Mouse (Mus musculus): ENCODE data around the gene Esyt1. TPM values are rescaled to one million over a fixed set of nuclear protein-coding genes. Genes with fewer than 3 reads are reported as not detected.
A peak's percentile ranks its signal among the peaks of the same experiment; 100 is the strongest.

The Esyt1 gene
- polyA plus RNA-seq, 1 experiment from 2014 or later: 17.8 TPM

DNA sequence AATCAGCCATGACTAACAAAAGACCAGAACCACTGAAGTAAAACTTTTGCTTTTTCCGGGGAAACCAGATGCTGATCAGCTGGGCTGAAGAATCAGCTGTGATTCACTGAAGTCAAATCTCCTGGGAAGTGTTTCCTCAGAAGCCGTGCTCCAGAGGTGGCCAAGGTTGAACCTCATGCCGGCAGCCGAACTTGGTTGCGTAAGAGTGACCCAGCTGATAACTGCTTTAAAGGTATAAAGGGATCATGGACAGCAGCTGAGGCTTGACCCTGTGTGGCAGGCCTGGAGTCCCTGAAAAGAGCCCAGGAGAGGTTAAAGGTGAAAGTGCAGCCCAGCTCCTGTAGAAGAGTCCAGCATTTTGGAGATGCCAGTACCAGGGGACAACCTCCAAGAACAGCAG, 23.3 kb downstream of the Esyt1 start:
- Histone ChIP-seq H3K36me3 (ENCODE audit: control insufficient read depth, insufficient read depth, low read length) (no peaks in the 10 kb centered on the region), H3K4me3 (ENCODE audit: control insufficient read depth in 1 of 2, insufficient read depth in 1 of 2, low read depth in 1 of 2, low read length in 2 of 2) (no peak overlapping the region), H3K4me2 (ENCODE audit: low read length) (no peak overlapping the region), H3K27ac (replicated peaks in 1 of 2; ENCODE audit: control insufficient read depth in 1 of 2, insufficient read depth in 1 of 2, low read depth in 2 of 2, low read length in 2 of 2) (no peak overlapping the region), H3K9ac (ENCODE audit: low read length) (no peak overlapping the region), H3K27me3 (ENCODE audit: control insufficient read depth, insufficient read depth, low read length) (no peaks in the 10 kb centered on the region), H3K9me3 (ENCODE audit: control insufficient read depth, low read length) (no peaks in the 10 kb centered on the region), H3K4me1 (ENCODE audit: control insufficient read depth in 2 of 2, insufficient read depth in 2 of 2, low read length in 2 of 2) (peaks cover 4 to 21% of the 10 kb centered on the region in 2 experiments; a peak in 3 of 4 replicates)
- 74% methylated on average over 5 of the region's 5 CpGs for WGBS
- ATAC-seq (ENCODE audit: insufficient number of reproducible peaks, insufficient read depth, low FRiP score, low read depth): no peak

DNA sequence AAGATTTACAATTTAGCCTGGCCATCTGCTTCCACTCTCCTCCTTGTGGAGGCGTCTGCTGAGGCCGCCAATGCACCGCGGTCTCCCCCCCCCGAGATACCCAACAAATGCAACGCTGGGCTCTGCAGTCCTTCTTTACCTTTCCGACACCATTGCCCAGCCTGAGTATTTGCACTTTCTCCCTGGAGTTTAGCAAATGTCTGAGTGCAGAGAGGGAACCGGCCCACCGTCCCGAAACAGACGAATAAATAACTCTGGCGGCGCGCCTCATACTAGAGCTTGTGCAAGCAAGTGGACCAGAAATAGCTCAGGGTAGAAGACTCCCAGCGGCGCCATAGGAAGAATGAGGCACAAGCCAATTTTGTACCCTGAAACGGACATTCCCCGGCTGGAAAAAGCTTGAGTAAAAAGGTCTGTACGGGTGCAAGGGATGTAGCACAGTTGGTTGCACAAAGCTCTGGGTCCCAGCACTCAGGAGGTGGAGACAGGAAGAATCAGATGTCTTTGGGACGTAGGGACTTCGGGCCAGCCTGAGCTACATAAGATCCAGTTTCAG, 26.5 kb downstream of the Esyt1 start:
- ATAC-seq (ENCODE audit: insufficient number of reproducible peaks, insufficient read depth, low FRiP score, low read depth): peak; percentile 12; the same call in 1 of the 2 replicates
- no peaks in the 10 kb centered on the region for H3K9me3 ChIP-seq (ENCODE audit: control insufficient read depth, low read length)
- peak overlapping the region; percentile 69 for H3K4me2 ChIP-seq (ENCODE audit: low read length)
- peak overlapping the region; percentile 97 to 99 for H3K27ac ChIP-seq (replicated peaks in 1 of 2; ENCODE audit: control insufficient read depth in 1 of 2, insufficient read depth in 1 of 2, low read depth in 2 of 2, low read length in 2 of 2)
- no peaks in the 10 kb centered on the region for H3K27me3 ChIP-seq (ENCODE audit: control insufficient read depth, insufficient read depth, low read length)
- WGBS: 2% methylated on average over 21 of the region's 21 CpGs
- H3K9ac ChIP-seq (ENCODE audit: low read length): peak overlapping the region; percentile 80
- H3K4me1 ChIP-seq (ENCODE audit: control insufficient read depth in 2 of 2, insufficient read depth in 2 of 2, low read length in 2 of 2): peaks cover 20 to 42% of the 10 kb centered on the region in 2 experiments
- peak overlapping the region; percentile 56 to 89 for H3K4me3 ChIP-seq (ENCODE audit: control insufficient read depth in 1 of 2, insufficient read depth in 1 of 2, low read depth in 1 of 2, low read length in 2 of 2)
- no peaks in the 10 kb centered on the region for H3K36me3 ChIP-seq (ENCODE audit: control insufficient read depth, insufficient read depth, low read length)

DNA sequence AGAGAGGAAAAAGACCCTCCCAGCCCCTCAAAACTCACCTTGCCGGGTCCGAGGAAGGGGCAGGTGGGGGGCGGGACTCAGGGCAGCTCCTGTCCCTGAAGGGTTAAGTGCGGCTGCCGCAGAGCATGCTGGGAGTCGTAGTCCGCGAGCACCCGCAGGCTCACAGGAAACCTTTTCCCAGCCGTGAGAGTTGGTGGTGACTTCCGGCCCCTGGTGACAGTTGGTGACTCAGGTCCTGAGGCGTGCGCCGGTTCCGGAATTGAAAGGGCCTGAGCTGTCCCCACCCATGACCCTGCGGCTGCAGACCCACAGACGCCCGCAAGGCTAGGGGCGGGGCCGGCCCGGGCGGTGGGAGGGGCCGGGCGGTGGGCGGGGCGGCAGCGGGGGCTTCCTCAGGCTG, 27.1 kb downstream of the Esyt1 start, which contains the start of gene Myl6b:
Gene Myl6b (minus strand): TSS at position 96 of the 400 bp plus-strand sequence.
- H3K9me3 ChIP-seq (ENCODE audit: control insufficient read depth, low read length): no peaks in the 10 kb centered on the region
- ATAC-seq (ENCODE audit: insufficient number of reproducible peaks, insufficient read depth, low FRiP score, low read depth): peak; percentile 93
- H3K4me1 ChIP-seq (ENCODE audit: control insufficient read depth in 2 of 2, insufficient read depth in 2 of 2, low read length in 2 of 2): peaks cover 20 to 42% of the 10 kb centered on the region in 2 experiments
- peak within 1 kb of the TSS; percentile 56 to 89 for H3K4me3 ChIP-seq (ENCODE audit: control insufficient read depth in 1 of 2, insufficient read depth in 1 of 2, low read depth in 1 of 2, low read length in 2 of 2)
- WGBS: under 1% methylated on average over 27 of the region's 27 CpGs
- peak within 1 kb of the TSS; percentile 97 to 99 for H3K27ac ChIP-seq (replicated peaks in 1 of 2; ENCODE audit: control insufficient read depth in 1 of 2, insufficient read depth in 1 of 2, low read depth in 2 of 2, low read length in 2 of 2)
- no peaks in the 10 kb centered on the region for H3K36me3 ChIP-seq (ENCODE audit: control insufficient read depth, insufficient read depth, low read length)
- H3K4me2 ChIP-seq (ENCODE audit: low read length): peak within 1 kb of the TSS; percentile 69
- H3K9ac ChIP-seq (ENCODE audit: low read length): peak within 1 kb of the TSS; percentile 80
- H3K27me3 ChIP-seq (ENCODE audit: control insufficient read depth, insufficient read depth, low read length): no peaks in the 10 kb centered on the region

DNA sequence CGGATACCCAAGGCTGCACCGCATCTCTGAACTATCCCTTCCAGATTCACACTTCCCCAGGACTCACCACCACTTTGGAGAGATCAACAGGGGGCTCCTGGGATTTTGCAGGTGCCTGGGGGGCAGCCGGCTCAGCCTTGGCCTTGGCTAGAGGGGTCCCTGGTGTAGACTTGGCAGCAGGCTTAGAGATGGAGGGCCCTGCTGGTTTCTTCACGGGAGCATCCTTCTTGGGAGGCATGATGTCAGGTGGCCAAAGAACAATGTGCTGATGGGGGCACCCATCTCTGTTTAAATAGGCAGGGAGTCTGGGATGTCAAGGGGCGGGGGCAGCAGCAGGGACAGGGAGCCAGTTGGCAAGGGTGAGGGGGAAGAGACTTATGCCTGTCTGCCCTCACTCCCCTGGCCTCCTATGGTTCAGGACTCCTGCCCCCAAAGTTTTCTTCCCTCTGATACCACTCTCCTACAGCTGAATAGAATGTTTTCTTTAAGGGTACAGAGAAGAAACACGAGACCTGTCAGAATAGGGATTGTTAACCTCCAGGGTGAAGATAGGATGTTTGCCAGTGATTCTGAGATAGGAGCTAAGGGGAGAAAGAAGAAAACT, 28.4 kb downstream of the Esyt1 start:
- Histone ChIP-seq H3K4me1 (ENCODE audit: control insufficient read depth in 2 of 2, insufficient read depth in 2 of 2, low read length in 2 of 2) (peaks cover 20 to 42% of the 10 kb centered on the region in 2 experiments), H3K27ac (replicated peaks in 1 of 2; ENCODE audit: control insufficient read depth in 1 of 2, insufficient read depth in 1 of 2, low read depth in 2 of 2, low read length in 2 of 2) (no peak overlapping the region; a peak in 1 of 4 replicates), H3K9me3 (ENCODE audit: control insufficient read depth, low read length) (no peaks in the 10 kb centered on the region), H3K36me3 (ENCODE audit: control insufficient read depth, insufficient read depth, low read length) (peaks cover under 1% of the 10 kb centered on the region; the same call in 1 of the 2 replicates), H3K27me3 (ENCODE audit: control insufficient read depth, insufficient read depth, low read length) (no peaks in the 10 kb centered on the region), H3K4me2 (ENCODE audit: low read length) (no peak overlapping the region), H3K9ac (ENCODE audit: low read length) (peak overlapping the region; percentile 56), H3K4me3 (ENCODE audit: control insufficient read depth in 1 of 2, insufficient read depth in 1 of 2, low read depth in 1 of 2, low read length in 2 of 2) (no peak overlapping the region)
- WGBS: 46% methylated on average over 6 of the region's 6 CpGs
- ATAC-seq (ENCODE audit: insufficient number of reproducible peaks, insufficient read depth, low FRiP score, low read depth): no peak

DNA sequence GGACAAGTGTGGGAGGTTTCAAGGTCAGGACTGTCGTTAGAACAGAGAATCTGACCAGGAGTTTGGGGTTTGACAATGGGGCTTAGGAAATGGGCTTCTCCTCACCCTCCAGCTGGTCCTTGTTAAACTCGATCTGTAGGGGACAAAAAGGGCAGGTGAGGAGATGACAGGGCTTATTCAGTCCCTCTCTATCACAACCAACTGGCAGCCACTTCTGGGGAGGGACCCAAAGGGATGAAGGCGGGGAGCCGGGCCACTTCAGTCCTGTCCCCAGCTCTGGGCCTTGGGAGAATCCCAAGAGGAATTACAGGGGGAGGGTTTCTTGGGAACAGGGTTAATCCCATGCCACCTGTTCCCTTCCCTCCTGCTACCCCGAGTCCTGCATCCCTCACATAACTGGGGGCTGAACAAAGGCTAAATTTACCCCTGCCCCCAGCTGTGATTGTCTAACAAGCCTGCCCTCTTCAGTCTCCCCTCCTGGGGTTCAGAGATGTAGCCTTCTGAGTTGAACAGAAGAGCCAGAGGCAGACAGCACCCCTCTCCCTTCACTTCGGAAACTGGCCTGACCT, 29.1 kb downstream of the Esyt1 start:
- H3K4me2 ChIP-seq (ENCODE audit: low read length): no peak overlapping the region
- no peaks in the 10 kb centered on the region for H3K27me3 ChIP-seq (ENCODE audit: control insufficient read depth, insufficient read depth, low read length)
- H3K36me3 ChIP-seq (ENCODE audit: control insufficient read depth, insufficient read depth, low read length): peaks cover 6% of the 10 kb centered on the region
- H3K4me3 ChIP-seq (ENCODE audit: control insufficient read depth in 1 of 2, insufficient read depth in 1 of 2, low read depth in 1 of 2, low read length in 2 of 2): no peak overlapping the region
- no peaks in the 10 kb centered on the region for H3K9me3 ChIP-seq (ENCODE audit: control insufficient read depth, low read length)
- H3K27ac ChIP-seq (replicated peaks in 1 of 2; ENCODE audit: control insufficient read depth in 1 of 2, insufficient read depth in 1 of 2, low read depth in 2 of 2, low read length in 2 of 2): no peak overlapping the region; a peak in 2 of 4 replicates
- H3K9ac ChIP-seq (ENCODE audit: low read length): peak overlapping the region; percentile 56
- ATAC-seq (ENCODE audit: insufficient number of reproducible peaks, insufficient read depth, low FRiP score, low read depth): no peak
- peaks cover 25 to 46% of the 10 kb centered on the region in 2 experiments for H3K4me1 ChIP-seq (ENCODE audit: control insufficient read depth in 2 of 2, insufficient read depth in 2 of 2, low read length in 2 of 2)
- 28% methylated on average over 6 of the region's 6 CpGs for WGBS

DNA sequence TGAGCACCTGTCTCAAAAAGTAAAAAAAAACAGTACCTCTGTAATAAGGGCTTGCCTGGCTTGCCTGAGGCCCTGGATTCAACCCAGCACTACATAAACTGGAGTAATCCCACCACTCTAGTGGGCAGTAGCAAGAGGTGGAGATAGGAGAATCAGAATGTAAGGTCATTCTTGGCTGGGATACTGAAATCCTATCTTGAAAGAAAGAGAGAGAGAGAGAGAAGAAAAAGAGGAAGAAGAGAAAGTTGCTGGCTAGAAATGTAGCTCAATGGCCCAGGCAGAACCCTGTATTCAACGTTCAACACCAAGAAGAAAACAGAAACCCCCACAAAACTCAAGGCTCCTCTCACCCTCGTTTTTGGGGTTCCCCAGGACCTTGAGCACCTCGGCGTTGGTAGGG, 29.8 kb downstream of the Esyt1 start:
- no peaks in the 10 kb centered on the region for H3K9me3 ChIP-seq (ENCODE audit: control insufficient read depth, low read length)
- no peak overlapping the region for H3K4me3 ChIP-seq (ENCODE audit: control insufficient read depth in 1 of 2, insufficient read depth in 1 of 2, low read depth in 1 of 2, low read length in 2 of 2)
- WGBS: 76% methylated on average over 4 of the region's 4 CpGs
- H3K4me2 ChIP-seq (ENCODE audit: low read length): no peak overlapping the region
- H3K27me3 ChIP-seq (ENCODE audit: control insufficient read depth, insufficient read depth, low read length): no peaks in the 10 kb centered on the region
- ATAC-seq (ENCODE audit: insufficient number of reproducible peaks, insufficient read depth, low FRiP score, low read depth): no peak
- peaks cover 13% of the 10 kb centered on the region for H3K36me3 ChIP-seq (ENCODE audit: control insufficient read depth, insufficient read depth, low read length)
- H3K9ac ChIP-seq (ENCODE audit: low read length): no peak overlapping the region; the same call in 1 of the 2 replicates
- peaks cover 32 to 53% of the 10 kb centered on the region in 2 experiments for H3K4me1 ChIP-seq (ENCODE audit: control insufficient read depth in 2 of 2, insufficient read depth in 2 of 2, low read length in 2 of 2)
- no peak overlapping the region; a peak in 1 of 4 replicates for H3K27ac ChIP-seq (replicated peaks in 1 of 2; ENCODE audit: control insufficient read depth in 1 of 2, insufficient read depth in 1 of 2, low read depth in 2 of 2, low read length in 2 of 2)

DNA sequence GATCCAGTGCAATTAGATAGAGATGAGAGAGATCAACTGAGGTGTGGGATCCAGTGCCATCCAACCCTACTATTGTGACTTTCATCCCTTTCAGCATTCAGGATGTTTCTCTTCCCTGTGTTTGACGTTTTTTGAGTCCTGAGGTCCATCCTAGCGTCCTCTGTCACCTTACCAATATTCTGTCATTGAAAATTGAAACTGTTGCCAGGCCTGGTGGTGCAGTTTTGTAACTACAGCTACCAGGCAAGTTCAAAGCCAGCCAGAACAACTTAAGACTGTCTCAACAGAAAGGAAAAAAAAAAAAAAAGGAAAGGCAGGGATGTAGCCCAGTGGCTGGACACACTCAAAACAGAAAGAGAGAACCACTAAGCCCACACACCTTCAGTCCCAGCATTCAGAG, 30.4 kb downstream of the Esyt1 start:
- no peak for ATAC-seq (ENCODE audit: insufficient number of reproducible peaks, insufficient read depth, low FRiP score, low read depth)
- H3K36me3 ChIP-seq (ENCODE audit: control insufficient read depth, insufficient read depth, low read length): peaks cover 20% of the 10 kb centered on the region
- 67% methylated on average over 2 of the region's 2 CpGs for WGBS
- no peaks in the 10 kb centered on the region for H3K27me3 ChIP-seq (ENCODE audit: control insufficient read depth, insufficient read depth, low read length)
- H3K4me2 ChIP-seq (ENCODE audit: low read length): peak overlapping the region; percentile 74
- peak overlapping the region; percentile 97 for H3K9ac ChIP-seq (ENCODE audit: low read length)
- H3K27ac ChIP-seq (replicated peaks in 1 of 2; ENCODE audit: control insufficient read depth in 1 of 2, insufficient read depth in 1 of 2, low read depth in 2 of 2, low read length in 2 of 2): peak overlapping the region; percentile 88 to 98
- H3K9me3 ChIP-seq (ENCODE audit: control insufficient read depth, low read length): no peaks in the 10 kb centered on the region
- peaks cover 34 to 59% of the 10 kb centered on the region in 2 experiments for H3K4me1 ChIP-seq (ENCODE audit: control insufficient read depth in 2 of 2, insufficient read depth in 2 of 2, low read length in 2 of 2)
- H3K4me3 ChIP-seq (ENCODE audit: control insufficient read depth in 1 of 2, insufficient read depth in 1 of 2, low read depth in 1 of 2, low read length in 2 of 2): peak overlapping the region; percentile 71 to 84; a peak in 3 of 4 replicates
